Comparison of ENCODE assay signal across 16 mouse cellular contexts in the genomic region with DNA sequence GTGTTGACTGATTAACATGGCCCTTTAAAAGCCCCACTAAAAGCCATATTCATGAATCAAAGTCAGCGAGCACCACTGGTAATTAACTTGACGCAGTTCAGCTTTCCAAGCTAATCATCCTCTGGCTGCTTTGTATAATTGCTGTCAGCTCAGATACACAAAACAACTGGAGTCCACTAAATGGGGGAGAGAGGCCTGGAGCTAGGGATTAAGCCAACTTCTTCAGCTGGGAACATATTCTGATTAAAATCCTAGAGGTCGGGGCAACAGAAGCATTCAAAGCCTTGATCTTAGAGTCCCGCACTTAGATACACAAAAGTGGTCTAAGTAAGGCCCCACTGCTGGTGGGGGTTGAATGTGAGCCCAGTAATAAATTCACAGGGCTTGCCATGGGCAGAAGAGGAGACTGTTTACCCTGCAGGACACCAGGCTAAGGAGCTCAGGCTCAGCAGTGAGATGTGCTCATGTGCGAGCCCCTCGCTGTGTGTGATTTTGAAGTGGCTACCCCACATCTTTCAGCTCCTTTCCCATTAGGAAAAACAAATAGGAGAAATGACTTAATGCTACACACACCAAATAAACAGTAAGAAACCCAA. TPM values are rescaled to one million over a fixed set of nuclear protein-coding genes. Genes with fewer than 3 reads are reported as not detected.
DNase-seq lines count a peak whose midpoint lies in the region; ATAC-seq lines count a peak whose summit lies in the region.
"Had no signal": no experiment of that assay in that cellular context is flagged by ENCODE, and none has a peak within 500 bp of the region (broad histone marks: within the 10 kb centered on the region; RNA-seq: fewer than 3 reads in every experiment).

No protein-coding gene starts in this region.

- H3K27ac ChIP-seq in hindbrain, embryonic 14.5 days, result peak overlapping the region; percentile 38; the same call in 1 of the 2 replicates
- H3K27ac ChIP-seq in midbrain, embryonic 10.5 days (replicated peaks), result peak overlapping the region; percentile 38; the same call in 1 of the 2 replicates
- H3K27ac ChIP-seq in stomach, embryonic 15.5 days, result no peak overlapping the region
- H3K27ac ChIP-seq: heart, embryonic 13.5 days had no signal

- H3K4me3 ChIP-seq in hindbrain, embryonic 14.5 days (replicated peaks; ENCODE audit: low read length), result no peak overlapping the region
- no peak overlapping the region for H3K4me3 ChIP-seq in midbrain, embryonic 10.5 days
- H3K4me3 ChIP-seq in stomach, embryonic 15.5 days (replicated peaks), result no peak overlapping the region
- H3K4me3 ChIP-seq: heart, embryonic 13.5 days had no signal

- H3K4me1 ChIP-seq in hindbrain, embryonic 14.5 days (replicated peaks; ENCODE audit: control insufficient read depth, insufficient read depth, low read length), result no peaks in the 10 kb centered on the region; the same call in 1 of the 2 replicates
- H3K4me1 ChIP-seq in midbrain, embryonic 10.5 days, result peaks cover 32% of the 10 kb centered on the region
- no peaks in the 10 kb centered on the region for H3K4me1 ChIP-seq in stomach, embryonic 15.5 days
- H3K4me1 ChIP-seq: heart, embryonic 13.5 days had no signal

- no peaks in the 10 kb centered on the region for H3K36me3 ChIP-seq in hindbrain, embryonic 14.5 days (replicated peaks; ENCODE audit: control insufficient read depth, insufficient read depth)
- no peaks in the 10 kb centered on the region for H3K36me3 ChIP-seq in midbrain, embryonic 10.5 days
- no peaks in the 10 kb centered on the region for H3K36me3 ChIP-seq in stomach, embryonic 15.5 days
- H3K36me3 ChIP-seq: heart, embryonic 13.5 days had no signal

- no peaks in the 10 kb centered on the region for H3K9me3 ChIP-seq in hindbrain, embryonic 14.5 days (ENCODE audit: control insufficient read depth, low read length)
- H3K9me3 ChIP-seq in midbrain, embryonic 10.5 days (replicated peaks), result no peaks in the 10 kb centered on the region
- H3K9me3 ChIP-seq in stomach, embryonic 15.5 days, result no peaks in the 10 kb centered on the region
- H3K9me3 ChIP-seq: heart, embryonic 13.5 days had no signal

- no peak overlapping the region for H3K4me2 ChIP-seq in hindbrain, embryonic 14.5 days (replicated peaks)
- no peak overlapping the region for H3K4me2 ChIP-seq in stomach, embryonic 15.5 days
- H3K4me2 ChIP-seq: heart, embryonic 13.5 days; liver, embryonic 11.5 days had no signal

- ATAC-seq in hindbrain, embryonic 14.5 days (ENCODE audit: low FRiP score), result no peak; the same call in 1 of the 2 replicates
- peak; percentile 50; the same call in 1 of the 2 replicates for ATAC-seq in stomach, embryonic 15.5 days (ENCODE audit: insufficient read depth, low FRiP score, low read depth)
- ATAC-seq: inflammation-experienced regulatory T-cells, adult 6 months had no signal

- intact Hi-C loops in left cerebral cortex, postnatal 4 days (cut with DNase I), result no loop called here
- intact Hi-C loops in left cerebral cortex, postnatal 10 days (cut with DNase I), result no loop called here

- WGBS in hindbrain, embryonic 14.5 days, result 29% methylated on average over 6 of the region's 6 CpGs
- WGBS in midbrain, embryonic 10.5 days, result 23% methylated on average over 6 of the region's 6 CpGs
- 35% methylated on average over 6 of the region's 6 CpGs for WGBS in stomach, embryonic 15.5 days

- H3K9ac ChIP-seq in hindbrain, embryonic 14.5 days, result no peak overlapping the region
- no peak overlapping the region for H3K9ac ChIP-seq in stomach, embryonic 15.5 days
- H3K9ac ChIP-seq: heart, embryonic 13.5 days had no signal

- no peaks in the 10 kb centered on the region for H3K27me3 ChIP-seq in hindbrain, embryonic 14.5 days (ENCODE audit: control insufficient read depth, insufficient read depth, low read length)
- no peaks in the 10 kb centered on the region for H3K27me3 ChIP-seq in midbrain, embryonic 10.5 days (ENCODE audit: low read depth, poor library complexity, severe bottlenecking)
- H3K27me3 ChIP-seq in stomach, embryonic 15.5 days (replicated peaks), result no peaks in the 10 kb centered on the region
- H3K27me3 ChIP-seq: heart, embryonic 13.5 days had no signal

- peak; percentile 25 for DNase-seq in left cerebral cortex, postnatal 4 days
- no peak for DNase-seq in left cerebral cortex, postnatal 10 days (ENCODE audit: extremely low spot score in 1 of 2, low spot score in 2 of 2)
- DNase-seq in hindbrain, embryonic 14.5 days (ENCODE audit: low spot score), result no peak
- DNase-seq in midbrain, embryonic 10.5 days (ENCODE audit: low spot score), result peak; percentile 45
- no peak for DNase-seq in right cerebral cortex, postnatal 4 days
- DNase-seq in ovary, adult 18-20 months (ENCODE audit: low spot score), result no peak
- no peak for DNase-seq in adrenal gland, postnatal 4 days (ENCODE audit: low spot score in 2 of 2)
- DNase-seq: adrenal gland, postnatal 14 days; cerebellum, adult 11 months; lung, postnatal 14 days; right cerebral cortex, postnatal 25 days; thymus, postnatal 14 days had no signal

RNA-seq across cellular contexts. Expression of a gene that starts 36.8 kb away (rescaled TPM):
- 100 to 1,000 TPM; 285 to 319 TPM for total RNA-seq in left cerebral cortex, postnatal 4 days (2021)
- 100 to 1,000 TPM; 464 to 479 TPM for total RNA-seq in left cerebral cortex, postnatal 10 days (2021)
- polyA plus RNA-seq in hindbrain, embryonic 14.5 days (2014; fragmentation: Nextera tagmentation; extraction: Ambion mirVana), result 77.2 and 99.7 TPM in 2 replicates
- 4.0 and 5.2 TPM in 2 replicates for polyA plus RNA-seq in midbrain, embryonic 10.5 days (2016; fragmentation: Nextera tagmentation; extraction: Ambion mirVana)
- polyA plus RNA-seq in stomach, embryonic 15.5 days (2015; fragmentation: Nextera tagmentation; extraction: Ambion mirVana), result 2.2 and 2.4 TPM in 2 replicates
- total RNA-seq in adrenal gland, postnatal 4 days (2021), result 1 to 10 TPM; 5.7 to 7.4 TPM

Comparison
In these comparisons a context has a peak if more than half of its experiments do, and no peak if none do; other contexts are left out.
1. DNase-seq: peak in left cerebral cortex, postnatal 4 days (single experiment) and midbrain, embryonic 10.5 days (single experiment); none in left cerebral cortex, postnatal 10 days (0 of 2), hindbrain, embryonic 14.5 days (single experiment), right cerebral cortex, postnatal 4 days (single experiment), ovary, adult 18-20 months (single experiment) and adrenal gland, postnatal 4 days (0 of 2).
2. RNA of a gene that starts 36.8 kb away (total RNA-seq): 464 to 479 TPM in left cerebral cortex, postnatal 10 days and 285 to 319 TPM in left cerebral cortex, postnatal 4 days; 5.7 to 7.4 TPM in adrenal gland, postnatal 4 days; every median in the first group is over 10 times any median in the second.